ENCODE assay signal across 27 mouse cellular contexts in genomic region chr14:76324246-76324645, GRCm38 (mm10).
DNase-seq lines count a peak whose midpoint lies in the region; ATAC-seq and TF ChIP-seq lines count a peak whose summit lies in the region.
"Had no signal": no experiment of that assay in that cellular context is flagged by ENCODE, and none has a peak within 500 bp of the region (broad histone marks: within the 10 kb centered on the region; RNA-seq: fewer than 3 reads in every experiment).

No protein-coding gene starts in this region.

- no peak overlapping the region for H3K4me3 ChIP-seq in gastrocnemius, adult 2 months
- H3K4me3 ChIP-seq: embryonic facial prominence, embryonic 12.5 days; forebrain, embryonic 10.5 days; forebrain, embryonic 13.5 days; heart, embryonic 15.5 days; hindbrain, embryonic 10.5 days; hindbrain, embryonic 13.5 days; intestine, embryonic 15.5 days had no signal

- H3K27ac ChIP-seq in gastrocnemius, adult 2 months, result peak overlapping the region; percentile 48; the same call in 1 of the 2 replicates
- H3K27ac ChIP-seq: embryonic facial prominence, embryonic 12.5 days; forebrain, embryonic 10.5 days; forebrain, embryonic 13.5 days; heart, embryonic 15.5 days; hindbrain, embryonic 13.5 days; intestine, embryonic 15.5 days had no signal

- TF ChIP-seq CTCF in gastrocnemius, adult 2 months (IDR thresholded peaks at IDR 0.05), result no peak

- peak; percentile 9 for DNase-seq in adrenal gland, postnatal 14 days
- DNase-seq in adrenal gland, postnatal 4 days (ENCODE audit: low spot score in 2 of 2), result no peak
- no peak for DNase-seq in gastrocnemius, adult 2 months
- DNase-seq in gastrocnemius, postnatal 25 days, result no peak
- DNase-seq in 416B (ENCODE audit: low read depth) (peak; percentile 77), NIH3T3 (ENCODE audit: low read depth) (peak; percentile 40)
- DNase-seq: cerebellum, adult 18-20 months; cerebellum, adult 9-10 months; cerebellum, postnatal 14 days; gastrocnemius, postnatal 36 days; heart, adult 11 months; heart, postnatal 10 days; heart, postnatal 36 days; kidney, adult 11 months; kidney, adult 8-10 months had no signal

- ATAC-seq in granulocyte monocyte progenitor cell, adult 5-6 weeks (replicated peaks; ENCODE audit: poor library complexity, severe bottlenecking), result no peak
- no peak for ATAC-seq in megakaryocyte-erythroid progenitor cell, adult 5-6 weeks (replicated peaks; ENCODE audit: low FRiP score, low TSS enrichment, poor library complexity, severe bottlenecking)
- ATAC-seq: forebrain, embryonic 13.5 days; forebrain, embryonic 16.5 days; hindbrain, embryonic 16.5 days; intestine, embryonic 15.5 days; Patski had no signal

- intact Hi-C loops in gastrocnemius, adult 2 months (cut with DNase I), result no loop called here

Comparison
In these comparisons a context has a peak if more than half of its experiments do, and no peak if none do; other contexts are left out.
1. DNase-seq: peak in adrenal gland, postnatal 14 days (single experiment), 416B (single experiment) and NIH3T3 (single experiment); none in adrenal gland, postnatal 4 days (0 of 2), gastrocnemius, adult 2 months (single experiment) and gastrocnemius, postnatal 25 days (single experiment).